Mouse (Mus musculus): ENCODE data around the gene Sftpd. TPM values are rescaled to one million over a fixed set of nuclear protein-coding genes. Genes with fewer than 3 reads are reported as not detected.

Gene Sftpd
- polyA plus RNA-seq (2015; fragmentation: Nextera tagmentation; extraction: Ambion mirVana): not detected in 2 replicates

DNA sequence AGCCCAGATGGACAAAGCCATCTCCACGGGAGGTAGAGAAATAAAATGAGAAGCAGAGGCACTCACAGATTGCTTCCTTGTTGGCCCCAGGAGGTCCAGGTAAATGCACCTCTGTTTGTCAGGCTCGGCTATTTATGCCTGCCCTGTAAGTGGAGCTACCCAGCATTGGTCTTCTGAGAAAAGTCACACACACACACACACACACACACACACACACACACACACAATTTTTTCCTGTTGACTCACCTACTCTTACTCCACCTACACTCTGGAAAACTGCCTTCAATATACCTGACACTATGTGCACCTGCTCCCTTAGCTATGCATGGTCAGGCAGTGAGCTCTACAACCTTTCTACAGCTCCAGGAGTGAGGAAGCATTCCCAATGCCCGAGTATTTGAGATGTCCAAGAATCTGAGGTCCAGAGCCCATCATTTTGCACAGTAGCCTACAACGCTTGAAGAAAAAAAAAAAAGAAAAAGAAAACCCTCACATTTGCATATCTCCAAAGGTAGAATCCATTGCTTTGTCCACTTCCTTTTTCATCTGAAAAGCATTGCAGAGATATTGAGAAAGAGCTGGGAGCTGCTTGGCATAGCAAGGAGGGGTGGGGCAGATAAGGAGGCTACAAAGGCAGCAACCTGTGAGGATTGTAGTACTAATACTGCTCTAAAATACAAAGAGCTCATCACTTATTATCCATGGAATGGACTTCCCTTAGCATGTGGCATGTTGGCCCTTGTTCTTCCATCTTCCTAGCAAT, at the start of gene Sftpd:
Gene Sftpd, minus strand, starts transcription at position 91 of the 763 bp plus-strand sequence.
- Histone ChIP-seq H3K9me3 (replicated peaks) (no peaks in the 10 kb centered on the region), H3K9ac (replicated peaks) (no peak within 1 kb of the TSS), H3K27me3 (replicated peaks) (no peaks in the 10 kb centered on the region), H3K36me3 (no peaks in the 10 kb centered on the region), H3K4me2 (no peak within 1 kb of the TSS), H3K27ac (replicated peaks) (no peak within 1 kb of the TSS), H3K4me1 (no peaks in the 10 kb centered on the region), H3K4me3 (replicated peaks) (no peak within 1 kb of the TSS)
- no peak for ATAC-seq (ENCODE audit: low FRiP score)
- whole genome bisulfite sequencing: 78% methylated on average over 4 of the region's 4 CpGs

DNA sequence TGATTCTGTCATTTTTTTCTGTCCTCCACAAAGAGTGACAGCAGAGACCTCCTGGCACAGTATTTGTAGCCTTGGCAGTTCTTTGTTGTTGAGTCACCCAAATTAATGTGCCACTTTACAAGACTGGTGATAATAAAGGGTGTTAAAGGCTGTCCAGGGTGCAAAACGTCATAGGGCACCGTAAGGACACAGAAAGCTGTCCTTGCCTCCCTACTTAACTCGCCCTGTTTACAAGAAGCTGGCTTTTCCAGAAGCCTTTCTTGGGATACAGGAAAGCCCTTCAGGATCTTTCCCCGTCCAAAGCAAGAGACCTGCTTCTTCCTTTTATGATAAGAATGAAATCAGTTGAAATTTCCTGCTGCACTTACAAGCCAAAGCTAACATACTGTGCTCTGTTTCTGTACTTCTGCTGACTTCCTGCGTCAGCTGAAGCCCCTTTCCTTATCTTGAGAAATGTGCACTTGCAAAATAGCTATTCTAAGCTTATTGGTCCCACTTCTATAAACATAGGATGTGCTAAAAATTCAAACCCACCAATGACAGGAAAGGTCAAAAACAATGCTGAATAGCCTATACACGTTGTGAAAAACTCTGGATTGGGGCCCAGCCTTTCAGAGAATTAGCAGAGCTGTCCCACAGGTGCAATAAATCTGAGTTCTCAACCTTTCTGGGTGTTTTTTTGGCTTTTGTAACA, 13.2 kb upstream of the Sftpd start:
- no peak overlapping the region for H3K27ac ChIP-seq (replicated peaks)
- no peaks in the 10 kb centered on the region for H3K27me3 ChIP-seq (replicated peaks)
- 53% methylated on average over 6 of the region's 6 CpGs for WGBS
- no peaks in the 10 kb centered on the region for H3K4me1 ChIP-seq
- H3K36me3 ChIP-seq: no peaks in the 10 kb centered on the region
- no peak overlapping the region for H3K9ac ChIP-seq (replicated peaks)
- no peak overlapping the region for H3K4me3 ChIP-seq (replicated peaks)
- ATAC-seq (ENCODE audit: low FRiP score): no peak
- H3K9me3 ChIP-seq (replicated peaks): no peaks in the 10 kb centered on the region
- H3K4me2 ChIP-seq: no peak overlapping the region

DNA sequence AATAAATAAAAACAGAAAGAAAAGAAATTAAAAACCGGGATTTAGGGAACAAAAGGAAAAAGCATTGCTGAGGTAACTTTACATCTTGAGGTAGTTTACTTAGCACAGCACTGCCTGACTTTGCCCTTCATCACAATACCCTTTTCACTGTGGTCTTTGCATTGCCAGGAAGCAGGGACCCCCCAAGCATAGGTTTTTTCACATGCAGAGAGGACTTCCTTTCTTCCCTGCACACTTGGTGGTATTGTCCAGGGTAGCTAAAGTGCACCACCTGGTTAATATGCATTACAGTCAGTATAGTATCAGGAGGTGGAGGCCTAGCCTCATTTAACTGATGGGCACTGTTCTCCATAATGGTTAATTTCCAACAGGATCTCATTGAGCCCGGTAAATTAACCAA, 4.5 kb upstream of the Sftpd start:
- Histone ChIP-seq H3K9ac (replicated peaks) (no peak overlapping the region), H3K36me3 (no peaks in the 10 kb centered on the region), H3K9me3 (replicated peaks) (no peaks in the 10 kb centered on the region), H3K4me3 (replicated peaks) (no peak overlapping the region), H3K27me3 (replicated peaks) (no peaks in the 10 kb centered on the region), H3K4me1 (no peaks in the 10 kb centered on the region), H3K4me2 (no peak overlapping the region), H3K27ac (replicated peaks) (no peak overlapping the region)
- no peak for ATAC-seq (ENCODE audit: low FRiP score)
- 71% methylated on average over 2 of the region's 2 CpGs for WGBS

DNA sequence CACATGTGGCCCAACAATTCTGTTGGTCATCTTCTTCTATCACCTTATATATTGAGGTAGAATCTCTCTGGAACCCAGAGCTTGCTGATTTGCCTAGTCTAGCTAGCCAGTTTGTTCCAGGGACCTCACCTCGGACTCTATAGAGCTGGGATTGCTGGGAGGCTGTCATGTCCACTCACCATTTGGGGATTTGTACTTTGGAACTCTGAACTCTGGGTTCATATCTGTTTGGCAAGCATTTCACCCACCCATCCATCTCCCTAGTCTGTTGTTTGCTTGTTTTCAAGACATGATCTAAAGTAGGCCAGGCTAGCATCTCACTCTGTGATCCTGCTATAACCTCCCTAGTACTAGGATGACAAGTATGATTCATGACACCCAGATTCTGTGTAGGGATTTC, 10.1 kb downstream of the Sftpd start:
- no peak overlapping the region for H3K27ac ChIP-seq (replicated peaks)
- H3K27me3 ChIP-seq (replicated peaks): no peaks in the 10 kb centered on the region
- ATAC-seq (ENCODE audit: low FRiP score): no peak
- H3K36me3 ChIP-seq: no peaks in the 10 kb centered on the region
- no peak overlapping the region for H3K4me3 ChIP-seq (replicated peaks)
- no peak overlapping the region for H3K4me2 ChIP-seq
- H3K9me3 ChIP-seq (replicated peaks): no peaks in the 10 kb centered on the region
- no peaks in the 10 kb centered on the region for H3K4me1 ChIP-seq
- 73% methylated on average over 1 of the region's 1 CpGs for WGBS
- no peak overlapping the region for H3K9ac ChIP-seq (replicated peaks)

DNA sequence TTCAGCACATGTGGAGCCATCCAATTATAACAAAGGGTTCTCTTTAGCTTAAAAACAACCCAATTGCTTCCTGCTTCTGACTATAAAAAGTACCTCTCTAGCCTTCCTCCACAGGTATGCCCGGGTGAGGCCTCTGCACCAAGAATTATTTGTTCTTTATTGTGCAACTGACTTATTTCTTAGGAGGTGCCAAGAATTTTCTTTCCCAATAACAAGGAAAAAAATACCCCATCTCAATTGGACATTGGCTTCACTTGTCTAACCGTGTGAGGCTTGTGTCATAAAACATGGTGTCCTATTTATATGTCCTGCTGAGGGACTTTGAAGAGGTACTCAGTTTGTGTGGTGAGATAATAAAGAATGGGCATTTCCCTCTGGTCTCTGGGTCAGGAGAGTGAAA, 14.4 kb downstream of the Sftpd start:
- ATAC-seq (ENCODE audit: low FRiP score): no peak
- Histone ChIP-seq H3K4me1 (no peaks in the 10 kb centered on the region), H3K27me3 (replicated peaks) (no peaks in the 10 kb centered on the region), H3K27ac (replicated peaks) (no peak overlapping the region), H3K36me3 (no peaks in the 10 kb centered on the region), H3K9me3 (replicated peaks) (no peaks in the 10 kb centered on the region), H3K9ac (replicated peaks) (no peak overlapping the region), H3K4me3 (replicated peaks) (no peak overlapping the region), H3K4me2 (no peak overlapping the region)
- WGBS: 80% methylated on average over 2 of the region's 2 CpGs

DNA sequence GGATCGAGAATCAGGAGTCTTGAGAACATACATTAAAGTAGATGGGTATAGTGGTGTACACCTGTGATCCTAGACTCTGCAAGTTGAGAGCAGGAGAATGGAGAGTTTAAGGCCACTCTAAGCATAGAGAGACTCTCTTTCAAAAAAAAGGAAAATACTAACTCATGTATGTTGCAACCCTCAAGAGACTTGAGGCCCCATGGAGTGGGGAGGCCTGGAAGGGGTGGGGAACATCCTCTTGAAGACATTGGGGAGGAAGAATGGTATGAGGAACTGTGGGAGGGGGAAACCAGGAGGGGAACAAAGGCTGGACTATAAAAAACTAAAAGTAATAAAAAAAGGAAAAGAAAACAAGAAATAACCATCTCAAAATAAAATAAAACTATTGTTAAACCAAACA, 16.4 kb downstream of the Sftpd start:
- no peaks in the 10 kb centered on the region for H3K9me3 ChIP-seq (replicated peaks)

DNA sequence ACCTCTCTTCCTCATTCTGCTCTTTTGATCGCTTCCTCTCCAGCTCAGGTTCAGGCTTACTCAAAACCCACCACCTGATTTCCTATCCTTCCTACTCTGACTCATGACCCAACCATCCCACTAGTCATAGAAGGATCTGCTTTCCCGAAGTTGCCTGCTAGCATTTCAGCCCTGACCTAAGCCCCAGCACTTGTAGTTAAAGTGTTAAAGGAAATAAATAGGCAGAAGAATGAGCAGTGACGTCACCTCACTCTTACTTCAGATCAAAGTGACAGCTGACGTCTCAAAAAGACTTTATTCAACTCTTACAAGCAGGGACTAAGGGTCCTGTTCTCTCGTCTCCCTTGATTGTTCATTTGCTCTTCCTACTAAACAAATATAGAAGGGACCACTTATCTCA, 17.7 kb downstream of the Sftpd start:
- H3K36me3 ChIP-seq: no peaks in the 10 kb centered on the region
- H3K4me2 ChIP-seq: no peak overlapping the region
- no peaks in the 10 kb centered on the region for H3K27me3 ChIP-seq (replicated peaks)
- no peak overlapping the region for H3K27ac ChIP-seq (replicated peaks)
- H3K9ac ChIP-seq (replicated peaks): no peak overlapping the region
- H3K9me3 ChIP-seq (replicated peaks): no peaks in the 10 kb centered on the region
- no peaks in the 10 kb centered on the region for H3K4me1 ChIP-seq
- no peak overlapping the region for H3K4me3 ChIP-seq (replicated peaks)
- 72% methylated on average over 5 of the region's 5 CpGs for WGBS
- ATAC-seq (ENCODE audit: low FRiP score): no peak

More for the DNA sequence above, 16.4 kb downstream of the Sftpd start:
- H3K27ac ChIP-seq (replicated peaks): no peak overlapping the region
- no peak overlapping the region for H3K4me3 ChIP-seq (replicated peaks)
- WGBS: 78% methylated on average over 1 of the region's 1 CpGs
- no peak overlapping the region for H3K9ac ChIP-seq (replicated peaks)
- no peaks in the 10 kb centered on the region for H3K4me1 ChIP-seq
- H3K36me3 ChIP-seq: no peaks in the 10 kb centered on the region
- ATAC-seq (ENCODE audit: low FRiP score): no peak
- H3K27me3 ChIP-seq (replicated peaks): no peaks in the 10 kb centered on the region
- no peak overlapping the region for H3K4me2 ChIP-seq

DNA sequence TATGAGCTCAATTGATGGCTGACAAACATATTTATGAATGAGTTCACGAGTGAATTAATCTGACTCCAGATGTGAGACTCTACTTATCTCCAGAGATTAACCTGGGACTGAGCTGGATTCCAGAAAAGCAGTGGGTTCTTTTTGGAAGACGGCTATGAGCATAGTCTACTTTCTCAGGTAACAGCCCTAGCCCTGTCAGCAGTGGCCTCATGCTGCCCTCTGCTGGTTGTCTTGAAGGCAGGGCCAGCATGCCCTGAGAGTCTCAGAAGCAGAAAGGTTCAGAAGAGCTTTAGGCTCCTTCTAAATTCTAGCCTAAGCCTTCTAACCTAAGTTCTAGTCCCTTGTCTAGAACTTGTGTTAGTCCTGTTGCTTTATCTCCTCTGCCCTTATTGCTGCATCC, 22.3 kb downstream of the Sftpd start:
- H3K27me3 ChIP-seq (replicated peaks): no peaks in the 10 kb centered on the region
- no peaks in the 10 kb centered on the region for H3K36me3 ChIP-seq
- H3K4me3 ChIP-seq (replicated peaks): no peak overlapping the region
- 27% methylated on average over 2 of the region's 2 CpGs for WGBS
- no peak overlapping the region for H3K4me2 ChIP-seq
- no peaks in the 10 kb centered on the region for H3K9me3 ChIP-seq (replicated peaks)
- ATAC-seq (ENCODE audit: low FRiP score): no peak
- H3K9ac ChIP-seq (replicated peaks): no peak overlapping the region
- no peak overlapping the region for H3K27ac ChIP-seq (replicated peaks)
- no peaks in the 10 kb centered on the region for H3K4me1 ChIP-seq

DNA sequence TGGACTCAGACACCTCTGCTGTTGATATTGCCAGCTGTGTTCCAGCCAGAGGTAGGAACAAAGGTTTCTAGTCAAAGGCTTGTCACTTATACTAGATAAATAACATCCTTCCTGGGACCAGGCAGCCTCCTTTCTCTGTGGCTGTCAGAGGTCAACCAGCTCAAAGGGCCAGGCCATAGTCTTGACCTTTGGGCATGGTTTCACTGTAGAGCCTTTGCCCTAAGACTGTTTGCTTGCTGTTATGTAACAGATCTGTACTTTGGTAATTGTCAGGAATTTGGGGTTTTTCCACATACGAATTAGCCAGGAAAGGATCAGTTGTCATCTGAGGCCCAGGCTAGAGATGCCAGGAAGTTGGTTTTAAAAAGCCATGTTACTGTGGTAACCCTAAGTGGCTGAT, 24.2 kb downstream of the Sftpd start:
- Histone ChIP-seq H3K36me3 (no peaks in the 10 kb centered on the region), H3K27ac (replicated peaks) (no peak overlapping the region), H3K4me2 (no peak overlapping the region), H3K27me3 (replicated peaks) (no peaks in the 10 kb centered on the region), H3K9me3 (replicated peaks) (no peaks in the 10 kb centered on the region), H3K4me1 (no peaks in the 10 kb centered on the region), H3K9ac (replicated peaks) (no peak overlapping the region), H3K4me3 (replicated peaks) (no peak overlapping the region)
- ATAC-seq (ENCODE audit: low FRiP score): no peak
- WGBS: 70% methylated on average over 1 of the region's 1 CpGs

DNA sequence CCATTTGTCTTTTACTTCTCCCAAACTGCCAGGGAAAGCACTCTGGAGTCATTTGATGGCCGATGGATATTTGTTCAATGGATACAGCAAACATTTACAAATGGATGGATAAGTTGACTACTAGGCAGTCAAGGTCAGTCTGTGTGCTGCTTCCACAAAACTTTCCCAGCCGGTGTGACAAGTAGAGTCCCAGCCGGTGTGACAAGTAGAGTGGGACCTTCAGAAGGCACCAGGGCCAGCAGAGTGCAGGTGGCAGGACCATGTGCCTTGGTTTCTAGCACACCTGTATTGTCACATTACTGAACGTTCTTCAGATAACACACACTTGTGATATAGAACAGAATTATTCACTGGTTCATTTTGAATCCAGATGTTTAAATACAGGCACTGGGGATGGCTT, 24.9 kb downstream of the Sftpd start:
- Histone ChIP-seq H3K27ac (replicated peaks) (no peak overlapping the region), H3K9ac (replicated peaks) (no peak overlapping the region), H3K36me3 (no peaks in the 10 kb centered on the region), H3K27me3 (replicated peaks) (no peaks in the 10 kb centered on the region), H3K4me1 (no peaks in the 10 kb centered on the region), H3K4me3 (replicated peaks) (no peak overlapping the region), H3K4me2 (no peak overlapping the region), H3K9me3 (replicated peaks) (no peaks in the 10 kb centered on the region)
- 88% methylated on average over 4 of the region's 4 CpGs for WGBS
- ATAC-seq (ENCODE audit: low FRiP score): no peak

DNA sequence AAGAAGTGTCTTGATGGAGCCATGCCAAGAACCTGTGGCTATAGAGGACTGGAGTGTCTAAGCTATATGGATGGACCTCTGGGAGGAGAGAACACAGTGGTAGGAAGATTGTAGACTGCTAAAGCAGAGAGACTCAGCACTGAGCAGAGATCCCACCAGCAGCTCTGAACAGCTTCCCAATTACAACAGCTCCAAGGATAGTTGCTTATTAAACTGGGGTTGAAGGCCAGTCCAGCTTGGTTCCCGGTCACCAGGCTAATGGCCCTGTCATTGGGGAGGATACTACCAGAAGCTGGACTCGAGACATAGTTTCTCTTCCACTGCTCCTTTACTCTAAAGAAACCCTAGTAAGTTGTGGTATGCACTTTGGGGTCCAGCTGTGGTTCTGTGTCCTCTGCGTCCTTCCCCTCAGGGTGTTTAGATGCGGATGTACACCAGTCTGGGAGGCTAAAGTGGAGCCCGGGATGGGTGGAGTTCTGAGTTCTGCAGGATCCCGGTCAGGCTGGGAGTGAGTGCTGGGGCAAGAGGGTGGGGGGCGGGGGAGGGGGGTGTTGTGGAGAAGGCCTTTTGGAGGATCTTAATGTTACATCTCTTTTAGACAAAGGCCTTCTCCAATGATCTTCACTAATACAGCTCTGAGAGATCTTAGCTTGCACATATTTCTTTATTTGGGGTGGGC, 33.6 kb downstream of the Sftpd start, which contains the start of gene Mbl1:
Gene Mbl1, plus strand, starts transcription at position 239 of the 679 bp plus-strand sequence.
- Histone ChIP-seq H3K9me3 (replicated peaks) (no peaks in the 10 kb centered on the region), H3K27ac (replicated peaks) (no peak within 1 kb of the TSS), H3K27me3 (replicated peaks) (no peaks in the 10 kb centered on the region), H3K4me2 (no peak within 1 kb of the TSS), H3K36me3 (no peaks in the 10 kb centered on the region), H3K9ac (replicated peaks) (no peak within 1 kb of the TSS), H3K4me3 (replicated peaks) (no peak within 1 kb of the TSS), H3K4me1 (no peaks in the 10 kb centered on the region)
- 92% methylated on average over 7 of the region's 7 CpGs for WGBS
- no peak for ATAC-seq (ENCODE audit: low FRiP score)

DNA sequence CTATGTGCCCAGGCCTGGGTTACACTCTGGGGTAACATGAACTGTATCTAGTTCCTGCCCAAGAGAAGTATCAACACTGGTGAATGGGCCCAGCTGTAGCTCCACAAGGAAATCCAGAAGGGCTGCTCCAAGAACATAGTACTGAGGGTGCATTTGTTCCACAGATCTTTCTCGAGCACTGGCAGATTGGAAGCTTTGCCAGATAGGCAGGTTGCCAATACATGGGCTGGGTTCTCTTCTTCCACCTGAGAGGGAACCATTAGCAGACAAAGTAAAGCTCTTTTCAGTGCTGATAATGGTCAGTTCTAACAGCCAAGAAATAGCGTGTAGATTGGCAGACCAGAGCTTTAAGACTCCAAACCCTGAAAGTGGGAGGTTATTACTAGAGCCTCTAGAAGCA, 37.6 kb downstream of the Sftpd start:
- H3K9me3 ChIP-seq (replicated peaks): no peaks in the 10 kb centered on the region
- no peaks in the 10 kb centered on the region for H3K36me3 ChIP-seq
- no peak overlapping the region for H3K27ac ChIP-seq (replicated peaks)
- ATAC-seq (ENCODE audit: low FRiP score): no peak
- no peaks in the 10 kb centered on the region for H3K27me3 ChIP-seq (replicated peaks)
- no peak overlapping the region for H3K4me2 ChIP-seq
- WGBS: 72% methylated on average over 2 of the region's 2 CpGs
- no peaks in the 10 kb centered on the region for H3K4me1 ChIP-seq
- no peak overlapping the region for H3K4me3 ChIP-seq (replicated peaks)
- H3K9ac ChIP-seq (replicated peaks): no peak overlapping the region
